Mouse (Mus musculus) forebrain, embryonic 14.5 days (tissue): Measurements from ENCODE around the gene Top2a. TPM values are rescaled to one million over a fixed set of nuclear protein-coding genes. Genes with fewer than 3 reads are reported as not detected.

Source experiments
- ATAC-seq: fragments of 200-750 bp; cut with Nextera tagmentation; 2 replicates; pipeline ENCODE4 v1.8.0; 2017; ENCODE audit warnings: mild to moderate bottlenecking, moderate library complexity
- DNase-seq: peaks from one replicate; pipeline ENCODE4 v3.0.0-alpha.2; 2015; ENCODE audit warnings: low spot score
- H3K27ac ChIP-seq: fragments of 300-500 bp; sonication (generic); 2 replicates; pipeline ENCODE4 v1.5.1; 2014; ENCODE audit warnings: low read depth, mild to moderate bottlenecking, control low read depth, low read length, moderate library complexity
- H3K27me3 ChIP-seq: fragments of 300-500 bp; sonication (generic); replicated peaks from 2 replicates; pipeline ENCODE4 v1.6.1; 2014; ENCODE audit warnings: low read length, control low read depth, mixed read lengths; ENCODE audit not compliant: control insufficient read depth, insufficient read depth
- H3K36me3 ChIP-seq: fragments of 300-500 bp; sonication (generic); 2 replicates; pipeline ENCODE4 v1.6.1; 2014; ENCODE audit warnings: low read length, control low read depth; ENCODE audit not compliant: control insufficient read depth, insufficient read depth
- H3K4me1 ChIP-seq: fragments of 300-500 bp; sonication (generic); 2 replicates; pipeline ENCODE4 v1.6.1; 2014; ENCODE audit warnings: antibody characterized with exemption, low read length, control low read depth; ENCODE audit not compliant: control insufficient read depth, insufficient read depth
- H3K4me2 ChIP-seq: fragments of 300-500 bp; sonication (generic); 2 replicates; pipeline ENCODE4 v1.6.1; 2014; ENCODE audit warnings: mild to moderate bottlenecking, control low read depth, low read length
- H3K4me3 ChIP-seq: fragments of 300-500 bp; sonication (generic); 2 replicates; pipeline ENCODE4 v1.5.1; 2014; ENCODE audit warnings: low read depth, low read length, control low read depth
- H3K9ac ChIP-seq: fragments of 300-500 bp; sonication (generic); 2 replicates; pipeline ENCODE4 v1.6.1; 2014; ENCODE audit warnings: mild to moderate bottlenecking, low read length, control low read depth, moderate library complexity
- H3K9me3 ChIP-seq: fragments of 300-500 bp; sonication (generic); replicated peaks from 2 replicates; pipeline ENCODE4 v1.6.1; 2016; ENCODE audit warnings: low read length, control low read depth, mixed read lengths; ENCODE audit not compliant: control insufficient read depth
- WGBS: fragments of 180-500 bp; shearing (Covaris S2); extraction: QIAGEN DNeasy Blood & Tissue Kit; methylation state at CpG from one replicate; pipeline ENCODE4 v1.1.7; 2014; 5-methylcytosine and 5-hydroxymethylcytosine counted together
- polyA plus RNA-seq: library from polyadenylated mRNA; unstranded; fragments of >200 nt; fragmentation: Nextera tagmentation; extraction: Ambion mirVana; gene quantifications from 2 replicates; pipeline ENCODE4 v1.2.1, GENCODE M21; 2014

The Top2a gene
- polyA plus RNA-seq: 135 and 150 TPM in 2 replicates

DNA sequence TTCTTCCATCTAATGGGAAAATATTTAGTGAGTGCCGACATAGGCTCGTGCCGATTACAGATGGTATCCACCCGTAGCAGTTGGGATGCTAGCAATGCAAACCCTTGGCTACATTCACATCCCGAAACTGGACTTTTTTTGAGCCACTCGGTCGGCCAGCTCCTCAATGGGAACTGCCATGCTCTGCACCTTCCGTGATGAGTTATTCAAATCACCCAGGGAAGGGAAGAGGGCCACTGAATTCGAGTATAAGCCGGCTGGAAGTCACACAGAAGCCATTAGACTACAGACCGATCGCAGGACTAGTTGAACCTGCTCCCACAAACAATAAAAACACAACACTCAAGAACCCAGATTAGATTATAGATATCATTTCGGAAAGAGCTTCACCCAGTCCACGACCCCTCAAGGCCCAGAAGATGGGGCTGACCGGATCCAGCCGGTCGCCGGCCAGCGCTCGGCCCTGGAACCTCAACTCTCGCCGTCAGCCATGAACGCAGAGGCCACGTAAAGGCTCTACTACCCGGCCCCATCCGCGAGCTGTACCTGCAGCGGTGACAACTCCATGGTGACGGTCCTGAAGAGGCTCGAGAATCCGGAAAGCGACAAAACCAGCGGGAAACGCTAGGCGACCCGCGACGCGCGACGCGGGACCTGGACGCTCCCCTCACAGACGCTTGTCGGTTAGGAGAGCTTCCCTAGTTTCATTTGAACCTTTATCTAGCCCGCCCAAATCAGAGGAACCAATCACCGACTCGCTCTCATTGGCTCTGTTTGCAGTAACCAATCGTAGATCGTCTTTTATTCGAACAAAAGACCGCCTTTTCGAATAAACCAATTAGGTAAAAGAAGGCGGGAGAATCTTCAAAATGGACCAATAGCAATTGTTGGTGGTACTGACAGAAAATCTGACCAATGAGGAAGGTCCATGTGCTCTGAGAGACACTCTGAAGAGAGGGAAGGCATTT is at the start of gene Top2a:
TSS of gene Top2a (minus strand) at position 690 of the 968 bp plus-strand sequence.
- H3K9ac ChIP-seq: peak within 1 kb of the TSS; percentile 77
- peaks cover 19% of the 10 kb centered on the region for H3K36me3 ChIP-seq
- H3K27me3 ChIP-seq: no peaks in the 10 kb centered on the region
- ATAC-seq (peak; percentile 98), DNase-seq (peak; percentile 99)
- peak within 1 kb of the TSS; percentile 63 for H3K4me2 ChIP-seq
- peaks cover 2% of the 10 kb centered on the region; the same call in 1 of the 2 replicates for H3K4me1 ChIP-seq
- H3K27ac ChIP-seq: peak within 1 kb of the TSS; percentile 14; the same call in 1 of the 2 replicates
- under 1% methylated on average over 54 of the region's 54 CpGs for WGBS
- peak within 1 kb of the TSS; percentile 69 for H3K4me3 ChIP-seq
- H3K9me3 ChIP-seq: no peaks in the 10 kb centered on the region

DNA sequence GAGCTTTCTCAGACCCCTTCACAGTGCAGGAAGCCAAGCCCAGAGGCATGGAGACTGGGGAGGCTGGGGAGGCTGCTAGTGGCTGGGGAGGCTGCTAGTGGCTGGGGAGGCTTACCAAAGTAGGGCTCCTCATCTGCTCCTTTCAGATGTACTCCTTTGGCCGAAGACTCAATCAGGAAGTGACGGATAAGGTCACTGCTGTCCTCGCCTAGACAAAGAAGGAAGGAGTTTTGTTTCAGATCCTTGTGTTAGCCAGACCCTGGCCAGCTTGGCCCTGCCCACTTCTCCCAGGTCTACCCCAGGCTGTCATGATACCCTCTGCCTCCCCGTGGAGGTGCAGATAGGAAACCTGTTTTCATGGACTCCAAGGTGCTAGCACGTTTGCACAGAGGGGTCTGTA is 49.8 kb upstream of the Top2a start:
- Histone ChIP-seq H3K27ac (no peak overlapping the region), H3K4me1 (no peaks in the 10 kb centered on the region), H3K4me3 (no peak overlapping the region), H3K4me2 (no peak overlapping the region), H3K27me3 (no peaks in the 10 kb centered on the region), H3K36me3 (no peaks in the 10 kb centered on the region), H3K9ac (no peak overlapping the region), H3K9me3 (no peaks in the 10 kb centered on the region)
- DNase-seq (no peak), ATAC-seq (no peak)
- 71% methylated on average over 5 of the region's 5 CpGs for WGBS

DNA sequence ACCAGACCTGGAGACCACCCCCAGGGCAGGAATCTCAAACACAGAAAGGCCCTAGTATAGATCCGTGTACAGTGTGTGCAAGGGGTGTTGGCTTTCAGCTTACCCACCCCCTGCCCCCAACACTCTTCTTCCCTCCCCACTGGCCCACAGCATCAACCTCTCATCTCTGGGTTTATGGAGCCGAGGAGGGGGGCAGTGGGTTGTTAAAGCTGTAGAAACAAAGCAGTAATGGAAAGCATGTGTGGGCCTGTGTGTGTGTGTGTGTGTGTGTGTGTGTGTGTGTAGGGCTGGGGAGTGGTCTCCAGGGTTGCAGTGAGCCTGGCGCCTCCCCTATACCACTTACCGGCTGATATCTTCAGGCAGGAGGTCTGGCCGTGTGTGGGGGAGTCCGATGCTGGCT is 47.9 kb upstream of the Top2a start:
- Histone ChIP-seq H3K9ac (no peak overlapping the region), H3K4me3 (no peak overlapping the region), H3K4me1 (no peaks in the 10 kb centered on the region), H3K4me2 (no peak overlapping the region), H3K27me3 (no peaks in the 10 kb centered on the region), H3K9me3 (no peaks in the 10 kb centered on the region), H3K36me3 (no peaks in the 10 kb centered on the region), H3K27ac (no peak overlapping the region)
- WGBS: 40% methylated on average over 6 of the region's 6 CpGs
- ATAC-seq: no peak
- no peak for DNase-seq

DNA sequence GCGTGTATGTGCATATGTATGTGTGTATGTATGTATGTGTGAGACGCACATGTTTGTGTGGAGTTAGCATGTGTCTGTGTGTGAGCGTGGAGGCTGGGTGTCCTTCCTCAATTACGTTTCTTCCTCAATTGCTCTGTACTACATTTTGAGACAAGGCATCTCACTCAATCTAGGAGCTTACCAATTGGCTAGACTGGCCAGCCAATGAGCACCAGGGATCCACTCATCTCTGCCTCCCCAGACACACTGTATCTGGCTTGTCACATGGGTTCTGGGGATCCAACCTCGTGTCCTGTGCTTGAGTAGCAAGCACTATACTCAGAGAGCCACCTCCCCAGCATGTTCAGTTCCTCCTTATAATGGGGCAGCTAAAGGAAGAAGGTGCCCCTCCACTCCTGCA is 44.5 kb upstream of the Top2a start:
- 85% methylated on average over 5 of the region's 5 CpGs for WGBS
- Histone ChIP-seq H3K27me3 (no peaks in the 10 kb centered on the region), H3K4me1 (no peaks in the 10 kb centered on the region), H3K27ac (no peak overlapping the region), H3K9me3 (no peaks in the 10 kb centered on the region), H3K4me3 (no peak overlapping the region), H3K4me2 (no peak overlapping the region), H3K9ac (no peak overlapping the region), H3K36me3 (no peaks in the 10 kb centered on the region)
- no peak for DNase-seq
- ATAC-seq: no peak

DNA sequence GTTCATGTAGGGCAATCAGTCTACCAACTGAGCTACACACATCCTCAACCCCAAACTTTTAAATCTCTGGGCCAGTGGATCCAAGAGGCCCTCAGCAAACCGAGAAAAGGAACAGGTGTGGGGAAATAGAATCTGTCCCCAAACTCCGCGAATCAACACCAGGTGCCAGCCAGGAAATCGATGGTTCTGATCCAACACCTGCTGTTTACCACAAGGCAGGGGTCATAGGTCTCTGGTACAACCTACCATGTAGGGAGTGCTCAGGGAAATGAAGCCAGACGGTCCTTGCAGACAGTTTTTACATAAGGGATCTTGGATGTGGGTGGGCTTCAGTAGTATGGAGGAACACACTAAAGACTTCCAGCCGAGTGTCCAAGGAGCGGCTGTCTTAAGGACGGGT is 43.6 kb upstream of the Top2a start:
- Histone ChIP-seq H3K9me3 (no peaks in the 10 kb centered on the region), H3K36me3 (no peaks in the 10 kb centered on the region), H3K4me3 (no peak overlapping the region), H3K4me1 (no peaks in the 10 kb centered on the region), H3K27ac (no peak overlapping the region), H3K4me2 (no peak overlapping the region), H3K27me3 (no peaks in the 10 kb centered on the region), H3K9ac (no peak overlapping the region)
- ATAC-seq: no peak
- WGBS: 86% methylated on average over 8 of the region's 8 CpGs
- no peak for DNase-seq

DNA sequence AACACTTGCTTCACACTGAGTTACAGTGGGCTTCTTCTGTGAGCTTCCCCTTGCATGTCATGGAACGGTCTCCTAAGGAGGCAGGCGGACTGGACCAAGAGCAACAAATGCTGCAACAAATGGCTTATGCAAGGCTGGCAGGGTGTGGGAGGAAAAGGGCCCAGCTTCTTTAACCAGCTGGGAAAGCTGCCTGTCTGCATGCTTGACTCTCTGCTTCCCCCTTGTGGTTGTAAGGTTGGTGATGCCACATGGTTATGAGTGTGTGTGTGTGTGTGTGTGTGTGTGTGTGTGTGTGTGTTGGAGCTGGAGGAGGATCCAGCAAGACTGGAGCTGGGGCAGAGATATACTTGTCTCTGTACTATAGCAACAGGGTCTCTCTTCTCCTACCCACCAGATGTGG is 42.0 kb upstream of the Top2a start:
- H3K9me3 ChIP-seq: no peaks in the 10 kb centered on the region
- no peaks in the 10 kb centered on the region for H3K4me1 ChIP-seq
- H3K27ac ChIP-seq: no peak overlapping the region
- no peak overlapping the region for H3K9ac ChIP-seq
- no peak overlapping the region for H3K4me2 ChIP-seq
- peak; percentile 40; the same call in 1 of the 2 replicates for ATAC-seq
- H3K27me3 ChIP-seq: no peaks in the 10 kb centered on the region
- WGBS: 35% methylated on average over 2 of the region's 2 CpGs
- DNase-seq: peak; percentile 89
- no peaks in the 10 kb centered on the region for H3K36me3 ChIP-seq
- H3K4me3 ChIP-seq: no peak overlapping the region

DNA sequence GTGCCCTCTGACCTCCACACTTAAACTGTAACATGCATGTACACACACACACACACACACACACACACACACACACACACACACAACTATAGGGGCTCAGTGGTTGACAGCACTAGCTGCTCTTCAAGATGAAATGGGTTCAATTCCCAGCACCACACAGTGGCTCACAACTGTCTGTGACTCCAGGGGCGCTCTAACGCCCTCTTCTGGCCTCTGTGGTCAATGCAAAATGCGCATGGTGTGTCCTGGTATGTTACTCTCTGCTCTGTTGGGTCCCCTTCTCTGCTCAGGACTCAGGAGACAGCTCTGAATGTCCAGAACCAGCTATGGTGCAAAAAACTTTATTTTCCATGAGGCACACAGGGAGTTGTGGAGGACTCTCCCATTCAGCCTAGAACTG is 41.4 kb upstream of the Top2a start:
- Histone ChIP-seq H3K9me3 (no peaks in the 10 kb centered on the region), H3K4me1 (no peaks in the 10 kb centered on the region), H3K27me3 (no peaks in the 10 kb centered on the region), H3K36me3 (no peaks in the 10 kb centered on the region), H3K9ac (no peak overlapping the region), H3K27ac (no peak overlapping the region), H3K4me2 (no peak overlapping the region), H3K4me3 (no peak overlapping the region)
- no peak for DNase-seq
- 81% methylated on average over 3 of the region's 3 CpGs for WGBS
- ATAC-seq: no peak

DNA sequence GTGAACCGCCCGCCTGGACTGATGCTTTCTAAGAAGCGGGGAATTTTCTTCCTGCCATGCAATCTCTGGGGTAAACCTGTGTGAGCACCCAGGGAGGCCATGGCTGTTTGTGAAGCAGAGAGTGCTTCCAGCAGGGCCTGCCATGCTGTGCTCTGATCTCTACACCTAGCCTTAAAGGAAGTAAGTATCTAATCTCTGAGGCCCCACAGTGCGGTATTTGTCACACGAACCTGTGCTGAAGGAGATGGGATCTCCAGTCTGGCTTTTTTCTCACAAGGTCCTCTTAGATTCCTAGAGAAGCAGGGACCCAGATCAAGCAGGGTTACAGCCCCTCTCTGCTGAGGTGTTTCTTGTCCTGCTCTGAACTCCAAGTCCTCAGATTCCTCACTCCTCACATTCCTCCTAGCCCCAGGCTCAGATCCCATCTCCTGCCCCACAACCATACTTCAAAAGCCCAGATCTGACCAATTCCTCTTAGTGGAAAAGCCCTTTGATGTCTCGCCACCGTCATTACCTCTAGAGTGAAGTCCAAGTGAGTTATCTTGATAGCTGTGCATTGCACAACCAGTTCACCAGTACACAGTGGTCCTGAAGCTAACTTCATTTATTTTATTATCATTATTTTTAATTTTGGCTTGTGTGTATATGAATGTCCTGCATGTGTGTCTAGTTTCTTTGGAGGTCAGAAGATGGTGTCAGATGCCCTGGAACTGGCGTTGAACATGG is 39.6 kb upstream of the Top2a start:
- Histone ChIP-seq H3K9me3 (no peaks in the 10 kb centered on the region), H3K36me3 (no peaks in the 10 kb centered on the region), H3K4me3 (no peak overlapping the region), H3K4me2 (no peak overlapping the region), H3K27ac (no peak overlapping the region), H3K9ac (no peak overlapping the region), H3K4me1 (no peaks in the 10 kb centered on the region), H3K27me3 (no peaks in the 10 kb centered on the region)
- ATAC-seq: no peak
- no peak for DNase-seq
- WGBS: 35% methylated on average over 8 of the region's 8 CpGs

DNA sequence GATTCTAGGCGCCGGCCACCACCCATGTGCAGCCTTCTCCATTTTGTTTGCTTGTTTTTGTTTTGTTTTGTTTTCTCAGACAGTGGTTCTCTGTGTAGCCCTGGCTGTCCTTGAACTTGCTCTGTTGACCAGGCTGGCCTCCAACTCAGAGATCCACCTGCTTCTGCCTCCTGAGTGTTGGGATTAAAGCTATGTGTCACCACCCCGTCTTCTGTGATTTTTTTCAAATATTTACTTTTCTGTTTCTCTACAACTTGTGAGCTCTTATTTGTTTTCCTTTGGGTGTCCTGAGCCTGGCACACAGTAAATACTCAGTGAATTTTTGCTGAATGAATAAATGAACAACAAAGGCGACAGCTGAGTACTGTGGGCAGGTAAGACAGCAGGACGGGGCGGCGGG is 38.7 kb upstream of the Top2a start:
- Histone ChIP-seq H3K4me3 (no peak overlapping the region), H3K9me3 (no peaks in the 10 kb centered on the region), H3K4me1 (no peaks in the 10 kb centered on the region), H3K27ac (no peak overlapping the region), H3K9ac (no peak overlapping the region), H3K27me3 (no peaks in the 10 kb centered on the region), H3K36me3 (no peaks in the 10 kb centered on the region), H3K4me2 (no peak overlapping the region)
- WGBS: 83% methylated on average over 7 of the region's 7 CpGs
- DNase-seq: no peak
- no peak for ATAC-seq
